Comparison of ENCODE assay signal across 8 mouse cellular contexts in the genomic region with DNA sequence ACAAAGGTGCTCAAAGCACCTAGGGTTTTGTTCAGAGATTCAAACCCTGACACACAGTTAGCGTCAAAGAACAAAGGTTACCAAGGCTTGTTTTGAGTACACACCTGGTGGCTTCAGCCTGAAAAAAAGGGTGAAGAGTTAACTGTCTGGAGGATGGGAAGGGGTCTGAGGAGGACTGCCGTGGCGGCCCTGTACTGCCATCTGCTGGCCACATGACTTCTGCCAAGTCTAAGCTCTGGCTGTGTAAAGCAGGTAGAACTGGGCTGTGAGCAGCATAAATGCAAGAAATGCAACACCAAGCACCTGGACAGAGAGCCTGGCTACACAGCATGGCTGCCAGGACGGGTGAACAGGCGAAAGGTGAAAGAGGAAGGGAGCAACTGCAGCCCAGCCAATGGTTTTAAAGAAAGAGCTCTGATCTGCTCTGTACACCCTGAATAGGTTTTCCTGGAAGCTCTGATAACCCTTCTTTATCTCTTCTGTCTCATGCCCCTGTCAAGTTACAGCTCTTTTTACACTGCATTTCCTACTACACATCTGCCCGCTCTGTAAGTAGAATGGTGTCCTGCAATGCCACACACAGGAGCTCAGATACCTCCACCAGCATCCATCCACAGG. TPM values are rescaled to one million over a fixed set of nuclear protein-coding genes. Genes with fewer than 3 reads are reported as not detected.
DNase-seq lines count a peak whose midpoint lies in the region; ATAC-seq and TF ChIP-seq lines count a peak whose summit lies in the region.

No protein-coding gene starts in this region.

- peak; percentile 60 for DNase-seq in CH12.LX (ENCODE audit: extremely low read depth)
- DNase-seq in adrenal gland, postnatal 25 days = peak; percentile 63
- DNase-seq in embryonic facial prominence, embryonic 10.5 days (ENCODE audit: low spot score) = peak; percentile 80
- peak; percentile 48 for DNase-seq in liver, embryonic 13.5 days
- peak; percentile 74 for DNase-seq in neural tube, embryonic 10.5 days (ENCODE audit: extremely low spot score, low spot score)
- DNase-seq in stomach, postnatal 0 days (ENCODE audit: low spot score) = peak; percentile 69

- peak; percentile 78 for TF ChIP-seq RAD21 in CH12.LX (IDR thresholded peaks at IDR 0.05; ENCODE audit: low read depth, low read length)

- H3K4me1 ChIP-seq in CH12.LX (ENCODE audit: control insufficient read depth in 1 of 2, insufficient read depth in 2 of 2) = peaks cover 20 to 77% of the 10 kb centered on the region in 2 experiments
- H3K4me1 ChIP-seq in embryonic facial prominence, embryonic 10.5 days = no peaks in the 10 kb centered on the region
- H3K4me1 ChIP-seq in heart, embryonic 12.5 days (replicated peaks) = peaks cover 27% of the 10 kb centered on the region
- H3K4me1 ChIP-seq in kidney, embryonic 16.5 days (ENCODE audit: insufficient read depth, low read length) = no peaks in the 10 kb centered on the region
- H3K4me1 ChIP-seq in liver, embryonic 13.5 days (replicated peaks) = peaks cover 45% of the 10 kb centered on the region
- no peaks in the 10 kb centered on the region for H3K4me1 ChIP-seq in stomach, postnatal 0 days (replicated peaks; ENCODE audit: control insufficient read depth, insufficient read depth)

- H3K4me3 ChIP-seq in CH12.LX (replicated peaks in 1 of 3; ENCODE audit: low read depth in 2 of 3, low read length in 2 of 3, poor library complexity in 1 of 3) = no peak overlapping the region
- H3K4me3 ChIP-seq in embryonic facial prominence, embryonic 10.5 days = no peak overlapping the region
- no peak overlapping the region for H3K4me3 ChIP-seq in heart, embryonic 12.5 days
- H3K4me3 ChIP-seq in kidney, embryonic 16.5 days (ENCODE audit: low read length) = no peak overlapping the region
- H3K4me3 ChIP-seq in liver, embryonic 13.5 days (replicated peaks) = no peak overlapping the region
- no peak overlapping the region for H3K4me3 ChIP-seq in stomach, postnatal 0 days (ENCODE audit: low read depth, low read length)

- H3K27me3 ChIP-seq in CH12.LX (replicated peaks) = no peaks in the 10 kb centered on the region
- H3K27me3 ChIP-seq in embryonic facial prominence, embryonic 10.5 days (replicated peaks; ENCODE audit: low read depth, poor library complexity, severe bottlenecking) = no peaks in the 10 kb centered on the region
- no peaks in the 10 kb centered on the region for H3K27me3 ChIP-seq in heart, embryonic 12.5 days (replicated peaks)
- no peaks in the 10 kb centered on the region for H3K27me3 ChIP-seq in kidney, embryonic 16.5 days (ENCODE audit: insufficient read depth, low read length)
- H3K27me3 ChIP-seq in liver, embryonic 13.5 days = no peaks in the 10 kb centered on the region
- no peaks in the 10 kb centered on the region for H3K27me3 ChIP-seq in stomach, postnatal 0 days (ENCODE audit: control insufficient read depth, insufficient read depth, low read length)

- no peak overlapping the region for H3K9ac ChIP-seq in CH12.LX (ENCODE audit: insufficient read depth, low read depth)
- H3K9ac ChIP-seq in heart, embryonic 12.5 days = no peak overlapping the region
- H3K9ac ChIP-seq in kidney, embryonic 16.5 days (replicated peaks; ENCODE audit: low read length) = no peak overlapping the region
- H3K9ac ChIP-seq in liver, embryonic 13.5 days = peak overlapping the region; percentile 52; the same call in 1 of the 2 replicates
- no peak overlapping the region for H3K9ac ChIP-seq in stomach, postnatal 0 days (ENCODE audit: low read length)

- in situ Hi-C loops in CH12.LX (cut with MboI; ENCODE audit: low pct_ligation_motif_present, low pct_unique_long_range_greater_than_20kb, low sequenced_read_pairs) = loop anchor here (10.0 kb wide), 1 partner anchor 146 kb away; no protein-coding TSS in a partner anchor

- peak; percentile 54; the same call in 1 of the 2 replicates for ATAC-seq in heart, embryonic 12.5 days (ENCODE audit: insufficient number of reproducible peaks, low FRiP score)
- peak; percentile 82; the same call in 1 of the 2 replicates for ATAC-seq in kidney, embryonic 16.5 days (ENCODE audit: low FRiP score, low TSS enrichment)
- ATAC-seq in liver, embryonic 13.5 days (ENCODE audit: low read depth) = peak; percentile 90
- peak; percentile 74 for ATAC-seq in stomach, postnatal 0 days (ENCODE audit: low FRiP score, low TSS enrichment)

- dilution Hi-C loops in CH12.LX (cut with MboI; ENCODE audit: extremely low pct_ligation_motif_present, extremely low pct_unique_long_range_greater_than_20kb, low sequenced_read_pairs) = no loop called here

- no peak for TF ChIP-seq POLR2A in CH12.LX (IDR thresholded peaks at IDR 0.05; ENCODE audit: low read depth, low read length)

- no peak for TF ChIP-seq EP300 in CH12.LX (IDR thresholded peaks at IDR 0.05; ENCODE audit: low read length)
- no peak for TF ChIP-seq EP300 in stomach, postnatal 0 days (optimal IDR thresholded peaks at IDR 0.05)

- WGBS in embryonic facial prominence, embryonic 10.5 days = 42% methylated on average over 6 of the region's 6 CpGs
- 28% methylated on average over 6 of the region's 6 CpGs for WGBS in heart, embryonic 12.5 days
- 40% methylated on average over 6 of the region's 6 CpGs for WGBS in kidney, embryonic 16.5 days
- WGBS in liver, embryonic 13.5 days (ENCODE audit: insufficient replicate concordance) = 21% methylated on average over 6 of the region's 6 CpGs
- whole genome bisulfite sequencing in stomach, postnatal 0 days = 31% methylated on average over 6 of the region's 6 CpGs

- no peaks in the 10 kb centered on the region for H3K9me3 ChIP-seq in CH12.LX (replicated peaks; ENCODE audit: low read length)
- H3K9me3 ChIP-seq in embryonic facial prominence, embryonic 10.5 days = no peaks in the 10 kb centered on the region
- no peaks in the 10 kb centered on the region for H3K9me3 ChIP-seq in heart, embryonic 12.5 days (replicated peaks)
- no peaks in the 10 kb centered on the region for H3K9me3 ChIP-seq in kidney, embryonic 16.5 days (ENCODE audit: low read length)
- H3K9me3 ChIP-seq in liver, embryonic 13.5 days (replicated peaks) = no peaks in the 10 kb centered on the region
- no peaks in the 10 kb centered on the region for H3K9me3 ChIP-seq in stomach, postnatal 0 days (ENCODE audit: control insufficient read depth, low read length)

- no peaks in the 10 kb centered on the region for H3K79me2 ChIP-seq in CH12.LX (replicated peaks; ENCODE audit: control insufficient read depth, extremely low read depth, insufficient read depth, poor library complexity, severe bottlenecking)

- peak; percentile 73 to 79 for TF ChIP-seq CTCF in CH12.LX (conservative IDR thresholded peaks at IDR 0.05 in 1 of 2, IDR thresholded peaks at IDR 0.05 in 1 of 2; ENCODE audit: low read depth in 2 of 2, low read length in 2 of 2)
- TF ChIP-seq CTCF in stomach, postnatal 0 days (IDR thresholded peaks at IDR 0.05; ENCODE audit: low read depth) = peak; percentile 85

- no peak overlapping the region for H3K27ac ChIP-seq in CH12.LX (ENCODE audit: insufficient read depth, low read depth)
- H3K27ac ChIP-seq in embryonic facial prominence, embryonic 10.5 days (replicated peaks) = no peak overlapping the region
- no peak overlapping the region for H3K27ac ChIP-seq in heart, embryonic 12.5 days (ENCODE audit: poor library complexity, severe bottlenecking)
- H3K27ac ChIP-seq in kidney, embryonic 16.5 days (ENCODE audit: low read length) = no peak overlapping the region
- H3K27ac ChIP-seq in liver, embryonic 13.5 days = peak overlapping the region; percentile 67
- no peak overlapping the region for H3K27ac ChIP-seq in stomach, postnatal 0 days (replicated peaks)

- H3K36me3 ChIP-seq in CH12.LX (replicated peaks in 1 of 2; ENCODE audit: control insufficient read depth in 1 of 2, insufficient read depth in 1 of 2, low read length in 1 of 2) = peaks cover 6 to 78% of the 10 kb centered on the region in 2 experiments
- peaks cover 39% of the 10 kb centered on the region for H3K36me3 ChIP-seq in embryonic facial prominence, embryonic 10.5 days (replicated peaks)
- H3K36me3 ChIP-seq in heart, embryonic 12.5 days = peaks cover 49% of the 10 kb centered on the region
- H3K36me3 ChIP-seq in kidney, embryonic 16.5 days (ENCODE audit: insufficient read depth, low read length) = peaks cover 5% of the 10 kb centered on the region; the same call in 1 of the 2 replicates
- H3K36me3 ChIP-seq in liver, embryonic 13.5 days = peaks cover 54% of the 10 kb centered on the region
- peaks cover 6% of the 10 kb centered on the region; the same call in 1 of the 2 replicates for H3K36me3 ChIP-seq in stomach, postnatal 0 days (ENCODE audit: control insufficient read depth, insufficient read depth, low read length)

- no peak overlapping the region for H3K4me2 ChIP-seq in CH12.LX (ENCODE audit: insufficient read depth, low read depth, poor library complexity, severe bottlenecking)
- H3K4me2 ChIP-seq in heart, embryonic 12.5 days = no peak overlapping the region
- H3K4me2 ChIP-seq in kidney, embryonic 16.5 days (replicated peaks; ENCODE audit: low read depth, low read length) = no peak overlapping the region
- H3K4me2 ChIP-seq in liver, embryonic 13.5 days = peak overlapping the region; percentile 49
- H3K4me2 ChIP-seq in stomach, postnatal 0 days (replicated peaks; ENCODE audit: low read depth) = no peak overlapping the region

TF ChIP-seq in CH12.LX, 34 proteins besides CTCF, POLR2A, EP300 and RAD21 (continues in another document):
- 0 out of 2 replicates have a peak, but pooled peaks have one; percentile 10 for TF ChIP-seq ZNF384 (IDR thresholded peaks at IDR 0.05; ENCODE audit: low read depth, low read length)

RNA-seq across cellular contexts. Expression of a gene that starts 30.2 kb away (rescaled TPM):
- 49.3 and 58.2 TPM in 2 replicates for total RNA-seq in CH12.LX (2012; rRNA removed)
- total RNA-seq in CH12.LX (2014; rRNA removed) = 41.4 and 42.4 TPM in 2 replicates
- polyA plus RNA-seq in CH12.LX (2012; ENCODE audit: insufficient read length, low read depth) = 127 and 153 TPM in 2 replicates
- total RNA-seq in adrenal gland, postnatal 25 days (2021) = 192 and 198 TPM in 2 replicates
- polyA plus RNA-seq in embryonic facial prominence, embryonic 10.5 days (2016; fragmentation: Nextera tagmentation; extraction: Ambion mirVana) = 50.7 and 57.8 TPM in 2 replicates
- polyA plus RNA-seq in heart, embryonic 12.5 days (2016; fragmentation: Nextera tagmentation; extraction: Ambion mirVana) = 54.8 and 55.0 TPM in 2 replicates
- polyA plus RNA-seq in kidney, embryonic 16.5 days (2015; fragmentation: Nextera tagmentation; extraction: Ambion mirVana) = 66.7 and 78.0 TPM in 2 replicates
- 48.3 and 49.7 TPM in 2 replicates for polyA plus RNA-seq in liver, embryonic 13.5 days (2015; fragmentation: Nextera tagmentation; extraction: Ambion mirVana)
- 61.0 and 69.0 TPM in 2 replicates for polyA plus RNA-seq in stomach, postnatal 0 days (2015; fragmentation: Nextera tagmentation; extraction: Ambion mirVana)

RNA-seq across cellular contexts. Expression of a gene that starts 52.0 kb away (rescaled TPM):
- not detected in 2 replicates for total RNA-seq in CH12.LX (2012; rRNA removed)
- not detected in 2 replicates for total RNA-seq in CH12.LX (2014; rRNA removed)
- not detected in 2 replicates for polyA plus RNA-seq in CH12.LX (2012; ENCODE audit: insufficient read length, low read depth)
- not detected in 2 replicates for total RNA-seq in adrenal gland, postnatal 25 days (2021)
- not detected in 2 replicates for polyA plus RNA-seq in embryonic facial prominence, embryonic 10.5 days (2016; fragmentation: Nextera tagmentation; extraction: Ambion mirVana)
- not detected in 2 replicates for polyA plus RNA-seq in heart, embryonic 12.5 days (2016; fragmentation: Nextera tagmentation; extraction: Ambion mirVana)
- polyA plus RNA-seq in kidney, embryonic 16.5 days (2015; fragmentation: Nextera tagmentation; extraction: Ambion mirVana) = not detected in 2 replicates
- polyA plus RNA-seq in liver, embryonic 13.5 days (2015; fragmentation: Nextera tagmentation; extraction: Ambion mirVana) = not detected in 2 replicates
- not detected in 2 replicates for polyA plus RNA-seq in stomach, postnatal 0 days (2015; fragmentation: Nextera tagmentation; extraction: Ambion mirVana)
